Mouse (Mus musculus) ES-E14 (cell line): ENCODE measurements around the gene Nfe2l1. TPM values are rescaled to one million over a fixed set of nuclear protein-coding genes. Genes with fewer than 3 reads are reported as not detected.

ENCODE experiments used
- DNase-seq: peaks from one replicate; pipeline ENCODE4 v3.0.0-alpha.2; 2013; ENCODE audit warnings: low read depth, low spot score
- H3K27ac ChIP-seq: 2 replicates; pipeline ENCODE4 v1.5.1; 2012; ENCODE audit warnings: low read depth, mild to moderate bottlenecking, low read length, moderate library complexity, mixed read lengths; ENCODE audit not compliant: poor library complexity, insufficient read depth, severe bottlenecking
- H3K36me3 ChIP-seq: 2 replicates; pipeline ENCODE4 v1.6.1; 2012; ENCODE audit warnings: mild to moderate bottlenecking, low read length, moderate library complexity, mixed read lengths; ENCODE audit not compliant: control insufficient read depth, poor library complexity, insufficient read depth, severe bottlenecking
- H3K4me1 ChIP-seq, 2 experiments: fragments of 150-350 bp in 1 of 2; sonication (generic) in 1 of 2; 2 replicates each; pipeline ENCODE4 v1.6.1; 2012; ENCODE audit warnings: low read length in 2 of 2, mild to moderate bottlenecking in 1 of 2, mixed read lengths in 1 of 2; ENCODE audit not compliant: control insufficient read depth in 2 of 2, insufficient read depth in 2 of 2, poor library complexity in 1 of 2
- H3K4me3 ChIP-seq, 2 experiments: fragments of 150-350 bp in 1 of 2; sonication (generic) in 1 of 2; 2 replicates each; pipeline ENCODE4 v1.5.1; 2012; ENCODE audit warnings: low read length in 2 of 2, low read depth in 1 of 2, mild to moderate bottlenecking in 1 of 2, mixed read lengths in 1 of 2; ENCODE audit not compliant: insufficient read depth in 1 of 2, poor library complexity in 1 of 2, severe bottlenecking in 1 of 2
- H3K9ac ChIP-seq: 2 replicates; pipeline ENCODE4 v1.6.1; 2012; ENCODE audit warnings: low read depth, mild to moderate bottlenecking, low read length, mixed read lengths; ENCODE audit not compliant: poor library complexity, insufficient read depth, severe bottlenecking
- H3K9me3 ChIP-seq: fragments of 150-350 bp; sonication (generic); 2 replicates; pipeline ENCODE4 v1.6.1; 2012; ENCODE audit warnings: low read depth, mild to moderate bottlenecking, low read length; ENCODE audit not compliant: control insufficient read depth, insufficient read depth
- CHD2 ChIP-seq: IDR thresholded peaks from 2 replicates; pipeline ENCODE4 v1.6.1; 2014; ENCODE audit warnings: mild to moderate bottlenecking, low read depth, low read length, inconsistent platforms
- HCFC1 ChIP-seq: IDR thresholded peaks from 2 replicates; pipeline ENCODE4 v1.6.1; 2012; ENCODE audit warnings: low read length, inconsistent platforms, borderline replicate concordance; ENCODE audit not compliant: insufficient read depth
- MAFK ChIP-seq: IDR thresholded peaks from 2 replicates; pipeline ENCODE4 v1.6.1; 2014; ENCODE audit warnings: mild to moderate bottlenecking, low read depth, low read length, inconsistent platforms; ENCODE audit not compliant: insufficient read depth
- ZC3H11A ChIP-seq: IDR thresholded peaks from 2 replicates; pipeline ENCODE4 v1.6.1; 2012; ENCODE audit warnings: low read depth, mild to moderate bottlenecking, inconsistent platforms, low read length, borderline replicate concordance
- ZNF384 ChIP-seq: IDR thresholded peaks from 2 replicates; pipeline ENCODE4 v1.6.1; 2012; ENCODE audit warnings: low read depth, low read length, inconsistent platforms
- in situ Hi-C, 2 experiments: fragments of 600-800 bp; cut with MboI; formaldehyde crosslinking; loops; one replicate each; pipeline ENCODE4 v1.15.1; 2025; ENCODE audit warnings: low sequenced_read_pairs in 2 of 2, inconsistent platforms in 1 of 2; ENCODE audit not compliant: unreplicated experiment in 2 of 2
- total RNA-seq: library from RNA; depleted of rRNA; stranded (reverse); fragments of 300-350 nt; gene quantifications from 2 replicates; pipeline ENCODE4 v1.2.3, GENCODE M21; 2012

The Nfe2l1 gene
- total RNA-seq, 1 experiment = 166 TPM

DNA sequence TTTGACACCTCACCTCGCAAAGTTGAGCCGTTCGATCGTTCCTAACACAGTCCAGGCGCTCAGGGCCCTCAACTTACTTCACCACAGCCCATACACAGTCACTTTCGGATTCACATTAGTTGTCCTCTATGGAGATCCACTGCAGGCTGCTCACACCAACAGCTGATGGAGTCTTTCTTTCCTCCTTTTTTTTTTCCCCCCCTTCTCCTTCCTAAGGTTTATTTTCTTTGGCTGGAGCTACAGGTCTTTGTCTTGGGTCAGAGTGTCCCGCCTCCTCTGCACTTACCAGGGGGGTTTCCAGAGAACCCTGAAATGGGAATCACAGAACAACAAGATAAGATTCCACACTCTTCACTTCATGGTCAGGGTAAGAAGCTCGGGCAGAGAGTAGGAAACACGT is 1.9 kb downstream of the Nfe2l1 start:
- no peak overlapping the region; the same call in 1 of the 2 replicates for H3K9ac ChIP-seq
- peaks cover 18% of the 10 kb centered on the region for H3K36me3 ChIP-seq
- H3K27ac ChIP-seq = no peak overlapping the region
- no peaks in the 10 kb centered on the region for H3K9me3 ChIP-seq
- peaks cover 9 to 20% of the 10 kb centered on the region in 2 experiments for H3K4me1 ChIP-seq
- in situ Hi-C loops = no loop called here
- TF ChIP-seq HCFC1 (no peak), CHD2 (no peak), MAFK (no peak), ZNF384 (no peak), ZC3H11A (no peak)
- no peak for DNase-seq
- no peak overlapping the region for H3K4me3 ChIP-seq

DNA sequence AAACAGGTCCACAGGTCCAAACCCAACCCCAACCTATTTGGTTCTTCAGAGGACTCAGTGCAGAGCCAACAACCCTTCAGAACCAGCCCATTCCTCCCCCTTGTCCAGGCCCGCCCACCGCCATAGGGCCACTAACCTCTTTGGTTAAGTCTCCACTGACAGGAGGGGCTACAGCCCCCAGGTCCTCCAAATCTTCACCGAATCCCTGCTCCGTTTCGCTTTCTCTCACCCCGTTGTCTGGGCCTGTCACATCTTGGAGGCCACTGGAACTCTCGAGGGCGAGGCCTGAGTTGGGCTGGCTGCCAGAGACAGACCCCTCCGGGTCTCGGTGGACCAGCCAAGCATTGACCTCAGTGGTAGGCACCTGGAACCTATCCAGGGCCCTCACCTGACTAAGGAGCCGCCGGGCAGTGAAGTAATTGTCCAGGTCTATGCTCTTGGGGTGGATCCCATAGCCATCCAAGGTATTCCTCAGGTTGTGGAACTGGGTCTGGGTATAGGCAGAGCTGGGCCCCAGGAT is 2.6 kb downstream of the Nfe2l1 start:
- H3K9ac ChIP-seq = peak overlapping the region; percentile 15; the same call in 1 of the 2 replicates
- no peak for DNase-seq

DNA sequence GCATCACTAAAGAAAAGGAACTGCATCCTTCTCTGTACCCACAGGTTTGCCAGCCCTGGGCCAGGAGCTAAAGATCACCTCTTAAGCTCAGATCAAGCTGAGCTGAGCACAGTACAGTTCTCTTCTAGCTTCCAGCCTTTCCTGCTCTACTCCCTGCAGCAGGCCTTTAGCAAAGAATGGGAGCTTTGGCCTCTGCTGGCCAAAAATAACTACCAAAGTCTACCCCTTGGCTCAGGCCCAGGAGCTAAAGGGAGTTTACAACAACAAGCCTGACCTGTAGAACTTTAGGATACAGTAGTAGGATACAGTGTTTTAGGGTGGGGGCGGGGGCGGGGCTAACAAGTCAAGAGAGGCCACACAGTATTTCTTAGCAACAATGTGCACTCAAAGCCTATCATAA is 3.3 kb downstream of the Nfe2l1 start:
- Histone ChIP-seq H3K4me3 (no peak overlapping the region), H3K4me1 (peaks cover 9 to 26% of the 10 kb centered on the region in 2 experiments)

More for the DNA sequence above, 2.6 kb downstream of the Nfe2l1 start:
- peaks cover 20% of the 10 kb centered on the region for H3K36me3 ChIP-seq
- peaks cover 9 to 22% of the 10 kb centered on the region in 2 experiments for H3K4me1 ChIP-seq
- H3K9me3 ChIP-seq = no peaks in the 10 kb centered on the region
- peak overlapping the region in 1 of 2 experiments; percentile 7; a peak in 1 of 4 replicates for H3K4me3 ChIP-seq
- H3K27ac ChIP-seq = no peak overlapping the region
- TF ChIP-seq ZC3H11A (no peak), ZNF384 (no peak), CHD2 (no peak), HCFC1 (no peak), MAFK (no peak)
- in situ Hi-C loops = no loop called here

DNA sequence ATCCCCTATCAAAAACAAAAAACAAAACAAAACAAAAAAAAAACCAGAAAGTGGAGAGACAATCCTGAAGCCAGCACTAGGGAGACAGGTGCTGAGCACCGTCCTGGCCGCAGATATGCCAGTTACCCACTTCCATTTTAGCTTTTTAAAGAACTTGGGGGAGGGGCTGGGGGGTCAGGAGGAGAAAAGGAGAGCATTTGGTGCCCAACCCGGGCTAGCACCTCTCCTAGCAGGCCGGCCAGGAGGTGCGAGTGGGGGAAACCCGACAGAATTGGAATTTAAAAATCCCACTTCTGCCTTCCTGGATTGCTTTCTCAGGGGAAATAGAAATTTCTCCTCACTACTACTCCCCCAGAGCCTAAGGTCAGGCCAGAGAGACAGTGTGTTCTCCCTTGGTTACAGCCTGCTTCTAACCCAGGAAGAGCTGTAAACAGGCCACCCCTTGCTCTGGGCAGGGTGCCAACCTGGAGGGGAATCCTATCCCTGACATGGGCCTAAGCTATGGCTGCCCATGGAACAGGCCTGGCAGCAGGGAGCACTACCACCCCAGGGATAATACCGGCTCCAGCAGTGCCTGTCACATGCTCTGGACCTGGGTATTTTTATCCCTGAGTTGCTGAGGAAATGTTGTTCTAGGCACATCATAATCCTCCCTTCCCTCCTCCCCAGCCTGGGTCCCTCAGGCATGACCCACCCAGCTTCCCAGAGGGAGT is 4.8 kb downstream of the Nfe2l1 start:
- Histone ChIP-seq H3K27ac (peak overlapping the region; percentile 67; the same call in 1 of the 2 replicates), H3K4me1 (peaks cover 9 to 29% of the 10 kb centered on the region in 2 experiments), H3K36me3 (peaks cover 41% of the 10 kb centered on the region), H3K9me3 (no peaks in the 10 kb centered on the region), H3K4me3 (no peak overlapping the region; a peak in 1 of 4 replicates), H3K9ac (peak overlapping the region; percentile 1; the same call in 1 of the 2 replicates)
- no peak for TF ChIP-seq ZC3H11A
- no peak for TF ChIP-seq HCFC1
- no peak for TF ChIP-seq CHD2
- TF ChIP-seq ZNF384 = no peak
- no peak for TF ChIP-seq MAFK
- in situ Hi-C loops = no loop called here
- DNase-seq = no peak

More for the DNA sequence above, 3.3 kb downstream of the Nfe2l1 start:
- H3K9me3 ChIP-seq = no peaks in the 10 kb centered on the region
- in situ Hi-C loops = no loop called here
- no peak overlapping the region for H3K9ac ChIP-seq
- TF ChIP-seq ZC3H11A (no peak), MAFK (no peak), CHD2 (no peak), ZNF384 (no peak), HCFC1 (no peak)
- no peak overlapping the region for H3K27ac ChIP-seq
- H3K36me3 ChIP-seq = peaks cover 26% of the 10 kb centered on the region
- DNase-seq = no peak
